Mouse (Mus musculus) spleen, adult 2 months (tissue): ENCODE results near the gene Anks1. TPM values are rescaled to one million over a fixed set of nuclear protein-coding genes. Genes with fewer than 3 reads are reported as not detected.

Source experiments
- DNase-seq, 2 experiments: peaks; one replicate each; pipeline versions ENCODE4 v3.0.0 to v3.0.0-alpha.2; 2012 to 2021; ENCODE audit warnings: low spot score in 2 of 2, low read depth in 1 of 2
- H3K27ac ChIP-seq: fragments of 200-500 bp; 2 replicates; pipeline ENCODE4 v1.5.1; 2012; ENCODE audit warnings: low read length, inconsistent platforms; ENCODE audit not compliant: insufficient read depth
- H3K27me3 ChIP-seq: fragments of 200-500 bp; 2 replicates; pipeline ENCODE4 v1.6.1; 2012; ENCODE audit warnings: mild to moderate bottlenecking, moderate library complexity, low read length, inconsistent platforms; ENCODE audit not compliant: control insufficient read depth, insufficient read depth
- H3K36me3 ChIP-seq: fragments of 200-500 bp; 2 replicates; pipeline ENCODE4 v1.6.1; 2012; ENCODE audit warnings: mild to moderate bottlenecking, low read length, inconsistent platforms; ENCODE audit not compliant: control insufficient read depth, insufficient read depth
- H3K4me1 ChIP-seq: fragments of 200-500 bp; 2 replicates; pipeline ENCODE4 v1.6.1; 2011; ENCODE audit warnings: inconsistent platforms; ENCODE audit not compliant: control insufficient read depth, insufficient read depth, insufficient read length
- H3K4me3 ChIP-seq: fragments of 200-500 bp; 2 replicates; pipeline ENCODE4 v1.5.1; 2011; ENCODE audit warnings: mild to moderate bottlenecking, inconsistent platforms; ENCODE audit not compliant: insufficient read depth, insufficient read length; ENCODE audit errors: extremely low read depth
- CTCF ChIP-seq: fragments of 200-500 bp; IDR thresholded peaks from 2 replicates; pipeline ENCODE4 v1.5.1; 2011; ENCODE audit warnings: mild to moderate bottlenecking, inconsistent platforms; ENCODE audit not compliant: insufficient read depth, insufficient read length, insufficient replicate concordance; ENCODE audit errors: extremely low read depth
- POLR2A ChIP-seq: fragments of 200-500 bp; IDR thresholded peaks from 2 replicates; pipeline ENCODE4 v1.6.1; 2011; ENCODE audit warnings: low read depth, low read length, inconsistent platforms
- WGBS: fragments of 180-500 bp; shearing (Covaris S2); methylation state at CpG from one replicate; pipeline ENCODE4 v1.1.7; 2018; 5-methylcytosine and 5-hydroxymethylcytosine counted together
- polyA plus RNA-seq: library from polyadenylated mRNA; depleted of rRNA; stranded (reverse); fragments of >200 nt; gene quantifications from 2 replicates; pipeline ENCODE4 v1.2.3, GENCODE M21; 2012

The Anks1 gene
- polyA plus RNA-seq, 1 experiment = 25.9 TPM

GRCm38 (mm10) chr17:27940352-27940751 is 31.2 kb downstream of the Anks1 start:
- WGBS = 81% methylated on average over 4 of the region's 4 CpGs
- no peaks in the 10 kb centered on the region for H3K27me3 ChIP-seq
- H3K27ac ChIP-seq = no peak overlapping the region
- no peaks in the 10 kb centered on the region for H3K36me3 ChIP-seq
- DNase-seq = no peak
- no peak overlapping the region for H3K4me3 ChIP-seq
- no peaks in the 10 kb centered on the region for H3K4me1 ChIP-seq
- TF ChIP-seq POLR2A (no peak), CTCF (no peak)

GRCm38 (mm10) chr17:27941178-27941577 is 32.1 kb downstream of the Anks1 start:
- no peak for DNase-seq
- Histone ChIP-seq H3K4me1 (no peaks in the 10 kb centered on the region), H3K36me3 (no peaks in the 10 kb centered on the region), H3K27ac (no peak overlapping the region), H3K4me3 (no peak overlapping the region), H3K27me3 (no peaks in the 10 kb centered on the region)
- no peak for TF ChIP-seq POLR2A
- no peak for TF ChIP-seq CTCF
- 82% methylated on average over 5 of the region's 5 CpGs for WGBS

DNA sequence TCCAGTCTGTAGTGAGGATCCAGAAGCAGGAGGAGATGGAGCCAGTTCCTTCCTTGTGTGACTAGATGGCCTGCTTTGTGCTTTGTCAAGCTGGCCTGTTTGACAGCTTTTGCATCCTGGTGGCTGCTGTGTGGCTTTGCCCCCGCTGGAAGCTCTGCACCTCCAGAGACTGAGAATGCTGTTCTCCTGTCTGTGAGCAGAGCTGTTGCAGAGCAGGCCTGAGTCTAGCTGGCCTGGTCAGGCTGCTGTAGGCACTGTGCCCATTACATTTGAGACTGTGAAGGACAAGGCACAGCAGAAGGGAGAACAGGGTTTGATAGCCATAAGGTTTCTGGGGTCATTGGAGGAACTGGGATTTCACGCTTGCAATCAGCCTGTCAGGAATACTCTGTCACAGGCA is 32.6 kb downstream of the Anks1 start:
- Histone ChIP-seq H3K4me3 (no peak overlapping the region), H3K36me3 (no peaks in the 10 kb centered on the region), H3K4me1 (no peaks in the 10 kb centered on the region), H3K27ac (no peak overlapping the region), H3K27me3 (no peaks in the 10 kb centered on the region)
- 77% methylated on average over 2 of the region's 2 CpGs for WGBS
- TF ChIP-seq POLR2A (no peak), CTCF (no peak)
- DNase-seq = no peak

DNA sequence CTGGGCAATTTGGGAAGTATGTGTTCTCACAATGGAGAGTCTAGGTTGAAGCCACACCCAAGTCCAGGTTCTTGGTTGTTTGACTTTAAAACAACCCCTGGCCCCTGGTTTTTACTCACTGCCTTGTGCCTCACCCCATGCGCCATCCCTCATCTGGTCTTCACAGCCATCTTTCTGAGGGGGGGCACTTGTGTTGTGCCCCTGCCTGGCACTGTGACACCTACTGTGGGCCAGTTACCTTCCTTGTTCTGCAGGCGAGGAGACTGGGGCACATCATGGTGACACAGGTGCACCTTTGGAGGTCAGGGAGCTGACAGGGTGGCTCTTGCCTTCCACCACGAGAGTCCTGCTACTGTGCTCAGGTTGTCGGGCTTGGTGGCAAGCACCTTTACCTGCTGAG is 33.0 kb downstream of the Anks1 start:
- WGBS = 85% methylated on average over 4 of the region's 4 CpGs
- no peaks in the 10 kb centered on the region for H3K36me3 ChIP-seq
- H3K27me3 ChIP-seq = no peaks in the 10 kb centered on the region
- H3K4me1 ChIP-seq = no peaks in the 10 kb centered on the region
- no peak for TF ChIP-seq CTCF
- TF ChIP-seq POLR2A = no peak
- no peak for DNase-seq
- H3K4me3 ChIP-seq = no peak overlapping the region
- no peak overlapping the region for H3K27ac ChIP-seq

GRCm38 (mm10) chr17:27945546-27946216 is 36.6 kb downstream of the Anks1 start:
- no peaks in the 10 kb centered on the region for H3K27me3 ChIP-seq
- WGBS = 85% methylated on average over 6 of the region's 6 CpGs
- H3K27ac ChIP-seq = no peak overlapping the region
- no peak for TF ChIP-seq POLR2A
- TF ChIP-seq CTCF = no peak
- H3K4me3 ChIP-seq = no peak overlapping the region
- H3K4me1 ChIP-seq = no peaks in the 10 kb centered on the region
- H3K36me3 ChIP-seq = no peaks in the 10 kb centered on the region
- DNase-seq = no peak

GRCm38 (mm10) chr17:27946371-27946770 is 37.3 kb downstream of the Anks1 start:
- Histone ChIP-seq H3K27me3 (no peaks in the 10 kb centered on the region), H3K36me3 (no peaks in the 10 kb centered on the region), H3K27ac (no peak overlapping the region), H3K4me3 (no peak overlapping the region), H3K4me1 (no peaks in the 10 kb centered on the region)
- TF ChIP-seq POLR2A = no peak
- TF ChIP-seq CTCF = no peak
- 93% methylated on average over 8 of the region's 8 CpGs for WGBS
- no peak for DNase-seq

DNA sequence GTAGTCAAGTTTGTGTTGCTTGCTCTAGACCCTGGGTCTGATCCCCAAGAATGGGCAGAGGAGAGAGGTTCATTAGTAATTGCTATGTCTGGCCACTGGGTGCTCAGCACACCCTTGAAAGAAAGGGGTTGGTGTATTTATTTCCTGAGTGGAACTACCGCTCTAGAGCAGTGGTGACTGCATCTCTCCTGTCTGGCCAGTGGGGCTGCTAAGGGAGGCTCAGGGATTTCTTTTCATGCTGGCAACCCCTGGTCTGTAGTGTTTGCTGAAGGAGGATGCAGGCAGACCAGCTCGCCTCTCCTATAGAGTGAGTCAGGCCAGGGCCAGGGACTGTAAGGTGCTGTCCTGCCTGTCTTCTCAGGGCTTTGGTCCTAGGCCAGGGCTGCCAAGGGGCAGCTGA is 38.0 kb downstream of the Anks1 start:
- TF ChIP-seq CTCF = no peak
- TF ChIP-seq POLR2A = no peak
- H3K4me1 ChIP-seq = no peaks in the 10 kb centered on the region
- 87% methylated on average over 2 of the region's 2 CpGs for WGBS
- H3K27me3 ChIP-seq = no peaks in the 10 kb centered on the region
- no peak overlapping the region for H3K4me3 ChIP-seq
- no peaks in the 10 kb centered on the region for H3K36me3 ChIP-seq
- no peak for DNase-seq
- H3K27ac ChIP-seq = no peak overlapping the region

DNA sequence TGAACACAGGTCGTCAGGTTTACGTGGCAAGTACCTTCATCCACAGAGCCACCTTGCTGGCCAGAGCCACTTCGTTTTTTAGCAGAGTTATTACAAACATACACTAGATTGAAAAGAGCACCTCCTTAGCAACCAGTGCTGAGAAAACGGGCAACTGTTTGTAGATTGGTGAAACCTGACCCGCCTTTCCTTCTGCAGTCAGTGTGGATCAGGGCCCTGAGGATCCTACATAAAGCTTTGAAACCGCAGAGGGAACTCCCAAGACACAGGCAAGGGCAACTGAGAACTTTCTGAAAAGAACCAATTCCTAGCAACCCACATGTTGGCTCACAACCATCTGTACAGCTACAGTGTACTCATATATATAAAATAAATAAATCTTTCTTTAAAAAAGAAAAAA is 44.0 kb downstream of the Anks1 start:
- no peak overlapping the region for H3K4me3 ChIP-seq
- WGBS = 86% methylated on average over 6 of the region's 6 CpGs

More for the DNA sequence above, 44.0 kb downstream of the Anks1 start:
- no peaks in the 10 kb centered on the region for H3K36me3 ChIP-seq
- H3K27ac ChIP-seq = no peak overlapping the region
- no peaks in the 10 kb centered on the region for H3K27me3 ChIP-seq
- no peak for DNase-seq
- TF ChIP-seq POLR2A (no peak), CTCF (no peak)
- H3K4me1 ChIP-seq = no peaks in the 10 kb centered on the region
